In genomic region chr11:72963789-72964294, GRCm38 (mm10) we compare ENCODE assay signal across 16 mouse cellular contexts. TPM values are rescaled to one million over a fixed set of nuclear protein-coding genes. Genes with fewer than 3 reads are reported as not detected.
DNase-seq lines count a peak whose midpoint lies in the region; ATAC-seq and TF ChIP-seq lines count a peak whose summit lies in the region.
"Had no signal": no experiment of that assay in that cellular context is flagged by ENCODE, and none has a peak within 500 bp of the region (broad histone marks: within the 10 kb centered on the region; RNA-seq: fewer than 3 reads in every experiment).

No protein-coding gene starts in this region.

- peak overlapping the region; percentile 75 for H3K27ac ChIP-seq in spleen, adult 2 months (ENCODE audit: insufficient read depth, low read length)
- peak overlapping the region; percentile 69 for H3K27ac ChIP-seq in intestine, embryonic 15.5 days
- H3K27ac ChIP-seq in stomach, embryonic 14.5 days (ENCODE audit: low read length): peak overlapping the region; percentile 77; the same call in 1 of the 2 replicates
- H3K27ac ChIP-seq: hindbrain, postnatal 0 days; midbrain, embryonic 15.5 days had no signal

- ATAC-seq in intestine, embryonic 15.5 days: no peak
- ATAC-seq in stomach, embryonic 14.5 days (ENCODE audit: insufficient number of reproducible peaks, insufficient read depth, low FRiP score, low read depth): no peak
- ATAC-seq: hindbrain, postnatal 0 days; lung, postnatal 0 days; midbrain, embryonic 15.5 days had no signal

- H3K9ac ChIP-seq in intestine, embryonic 15.5 days: no peak overlapping the region
- no peak overlapping the region for H3K9ac ChIP-seq in stomach, embryonic 14.5 days (replicated peaks; ENCODE audit: low read depth, low read length)
- H3K9ac ChIP-seq: midbrain, embryonic 15.5 days had no signal

- peak; percentile 46 for DNase-seq in adrenal gland, postnatal 14 days
- no peak for DNase-seq in adrenal gland, adult 8-10 months
- DNase-seq in spleen, adult 2 months (ENCODE audit: low read depth in 1 of 2, low spot score in 2 of 2): peak in 1 of 2 experiments; percentile 65
- DNase-seq in spleen, adult 12 weeks (ENCODE audit: low spot score): no peak
- DNase-seq in cerebellum, adult 11 months: no peak
- no peak for DNase-seq in gastrocnemius, adult 18-20 months (ENCODE audit: low spot score)
- DNase-seq: cerebellum, postnatal 25 days; gastrocnemius, postnatal 25 days; heart, postnatal 4 days; kidney, adult 9 months; right cerebral cortex, adult 18-20 months had no signal

- WGBS in spleen, adult 2 months: 24% methylated on average over 3 of the region's 3 CpGs
- 39% methylated on average over 3 of the region's 3 CpGs for WGBS in intestine, embryonic 15.5 days
- WGBS in stomach, embryonic 14.5 days: 37% methylated on average over 3 of the region's 3 CpGs

- no peaks in the 10 kb centered on the region for H3K9me3 ChIP-seq in intestine, embryonic 15.5 days
- no peaks in the 10 kb centered on the region for H3K9me3 ChIP-seq in stomach, embryonic 14.5 days (ENCODE audit: control insufficient read depth, low read depth, low read length)
- H3K9me3 ChIP-seq: midbrain, embryonic 15.5 days had no signal

- no peak for TF ChIP-seq POLR2A in spleen, adult 2 months (IDR thresholded peaks at IDR 0.05; ENCODE audit: low read depth, low read length)

- H3K4me2 ChIP-seq in intestine, embryonic 15.5 days (replicated peaks): peak overlapping the region; percentile 14
- H3K4me2 ChIP-seq in stomach, embryonic 14.5 days (replicated peaks; ENCODE audit: low read depth, low read length): 0 out of 2 replicates have a peak overlapping the region, but pooled peaks have one; percentile 15
- H3K4me2 ChIP-seq: midbrain, embryonic 15.5 days had no signal

- TF ChIP-seq CTCF in spleen, adult 2 months (IDR thresholded peaks at IDR 0.05; ENCODE audit: extremely low read depth, insufficient read depth, insufficient read length, insufficient replicate concordance): no peak

- peaks cover 26% of the 10 kb centered on the region for H3K4me1 ChIP-seq in spleen, adult 2 months (ENCODE audit: control insufficient read depth, insufficient read depth, insufficient read length)
- H3K4me1 ChIP-seq in intestine, embryonic 15.5 days (replicated peaks): peaks cover 53% of the 10 kb centered on the region
- peaks cover 54% of the 10 kb centered on the region for H3K4me1 ChIP-seq in stomach, embryonic 14.5 days (ENCODE audit: control insufficient read depth, insufficient read depth, low read length)

- no peaks in the 10 kb centered on the region for H3K27me3 ChIP-seq in spleen, adult 2 months (ENCODE audit: control insufficient read depth, insufficient read depth, low read length)
- peaks cover 11% of the 10 kb centered on the region for H3K27me3 ChIP-seq in intestine, embryonic 15.5 days (replicated peaks)
- peaks cover 8% of the 10 kb centered on the region; the same call in 1 of the 2 replicates for H3K27me3 ChIP-seq in stomach, embryonic 14.5 days (ENCODE audit: control insufficient read depth, insufficient read depth, low read length)

- H3K4me3 ChIP-seq in spleen, adult 2 months (ENCODE audit: extremely low read depth, insufficient read depth, insufficient read length): peak overlapping the region; percentile 39; the same call in 1 of the 2 replicates
- no peak overlapping the region for H3K4me3 ChIP-seq in intestine, embryonic 15.5 days (replicated peaks)
- no peak overlapping the region for H3K4me3 ChIP-seq in stomach, embryonic 14.5 days (ENCODE audit: low read depth, low read length)
- H3K4me3 ChIP-seq: midbrain, embryonic 15.5 days had no signal

- H3K36me3 ChIP-seq in spleen, adult 2 months (ENCODE audit: control insufficient read depth, insufficient read depth, low read length): peaks cover 7% of the 10 kb centered on the region
- no peaks in the 10 kb centered on the region for H3K36me3 ChIP-seq in intestine, embryonic 15.5 days
- H3K36me3 ChIP-seq in stomach, embryonic 14.5 days (ENCODE audit: control insufficient read depth, insufficient read depth, low read length): no peaks in the 10 kb centered on the region
- H3K36me3 ChIP-seq: midbrain, embryonic 15.5 days had no signal

RNA-seq across cellular contexts. Expression of gene Atp2a3, which starts 2.9 kb away (rescaled TPM):
- 10.8 and 25.5 TPM in 2 replicates for total RNA-seq in adrenal gland, postnatal 14 days (2021)
- total RNA-seq in adrenal gland, adult 8-10 months (2022): 10 to 100 TPM; 10.6 to 19.8 (median 12.4) TPM
- 293 and 323 TPM in 2 replicates for polyA plus RNA-seq in spleen, adult 2 months (2012; rRNA removed)
- polyA plus RNA-seq in intestine, embryonic 15.5 days (2015; fragmentation: Nextera tagmentation; extraction: Ambion mirVana): 23.5 and 25.5 TPM in 2 replicates
- 16.2 and 17.3 TPM in 2 replicates for polyA plus RNA-seq in stomach, embryonic 14.5 days (2014; fragmentation: Nextera tagmentation; extraction: Ambion mirVana)
- 1 to 10 TPM; 4.3 to 6.0 TPM for total RNA-seq in gastrocnemius, adult 18-20 months (2021)

RNA-seq across cellular contexts. Expression of gene P2rx1, which starts 35.1 kb away (rescaled TPM):
- 0.98 and 1.2 TPM in 2 replicates for total RNA-seq in adrenal gland, postnatal 14 days (2021)
- total RNA-seq in adrenal gland, adult 8-10 months (2022): under 1 TPM; 0.38 to 0.66 (median 0.46) TPM
- 14.3 and 16.3 TPM in 2 replicates for polyA plus RNA-seq in spleen, adult 2 months (2012; rRNA removed)
- 14.3 and 27.7 TPM in 2 replicates for polyA plus RNA-seq in intestine, embryonic 15.5 days (2015; fragmentation: Nextera tagmentation; extraction: Ambion mirVana)
- 2.2 and 8.0 TPM in 2 replicates for polyA plus RNA-seq in stomach, embryonic 14.5 days (2014; fragmentation: Nextera tagmentation; extraction: Ambion mirVana)
- total RNA-seq in gastrocnemius, adult 18-20 months (2021): under 1 TPM; 0.62 to 0.78 TPM

RNA-seq across cellular contexts. Expression of gene Camkk1, which starts 55.0 kb away (rescaled TPM):
- total RNA-seq in adrenal gland, postnatal 14 days (2021): 1.3 and 1.5 TPM in 2 replicates
- 10 to 100 TPM in 2 of 4 experiments, 1 to 10 TPM in 2; 4.9 to 16.6 (median 10.8) TPM for total RNA-seq in adrenal gland, adult 8-10 months (2022)
- 2.2 and 2.4 TPM in 2 replicates for polyA plus RNA-seq in spleen, adult 2 months (2012; rRNA removed)
- 8.5 and 8.6 TPM in 2 replicates for polyA plus RNA-seq in intestine, embryonic 15.5 days (2015; fragmentation: Nextera tagmentation; extraction: Ambion mirVana)
- 4.3 and 5.0 TPM in 2 replicates for polyA plus RNA-seq in stomach, embryonic 14.5 days (2014; fragmentation: Nextera tagmentation; extraction: Ambion mirVana)
- total RNA-seq in gastrocnemius, adult 18-20 months (2021): under 1 TPM; 0.55 to 0.64 TPM
